Mouse (Mus musculus): ENCODE measurements around the gene Il23a. TPM values are rescaled to one million over a fixed set of nuclear protein-coding genes. Genes with fewer than 3 reads are reported as not detected.
A peak's percentile ranks its signal among the peaks of the same experiment; 100 is the strongest.

Gene Il23a
- 0.20 and 0.29 TPM in 2 replicates for polyA plus RNA-seq (2014; fragmentation: Nextera tagmentation; extraction: Ambion mirVana)

- peaks cover 6% of the 10 kb centered on the region; the same call in 1 of the 2 replicates for H3K4me1 ChIP-seq (ENCODE audit: control insufficient read depth, insufficient read depth, low read length)
- H3K9ac ChIP-seq (ENCODE audit: low read depth, low read length), result peak within 1 kb of the TSS; percentile 26; the same call in 1 of the 2 replicates
- DNase-seq (ENCODE audit: low spot score) (no peak), ATAC-seq (ENCODE audit: low read depth) (no peak)
- H3K27ac ChIP-seq (replicated peaks; ENCODE audit: low read depth, low read length), result no peak within 1 kb of the TSS
- no peak within 1 kb of the TSS for H3K4me2 ChIP-seq (ENCODE audit: low read depth, low read length)
- no peaks in the 10 kb centered on the region for H3K36me3 ChIP-seq (ENCODE audit: control insufficient read depth, insufficient read depth, low read length)
- 79% methylated on average over 11 of the region's 11 CpGs for WGBS
- H3K4me3 ChIP-seq (ENCODE audit: low read depth, low read length), result no peak within 1 kb of the TSS
- no peaks in the 10 kb centered on the region for H3K27me3 ChIP-seq (replicated peaks; ENCODE audit: control insufficient read depth, insufficient read depth, low read length)
- H3K9me3 ChIP-seq (ENCODE audit: control insufficient read depth, low read length), result no peaks in the 10 kb centered on the region
Observed at GRCm38 (mm10) chr10:128298702-128299171, at the start of gene Il23a. TSS of gene Il23a (minus strand) at chr10:128298752.

- H3K9ac ChIP-seq (ENCODE audit: low read depth, low read length), result no peak overlapping the region
- ATAC-seq (ENCODE audit: low read depth) (no peak), DNase-seq (ENCODE audit: low spot score) (no peak)
- H3K27ac ChIP-seq (replicated peaks; ENCODE audit: low read depth, low read length), result no peak overlapping the region
- peaks cover 3% of the 10 kb centered on the region; the same call in 1 of the 2 replicates for H3K4me1 ChIP-seq (ENCODE audit: control insufficient read depth, insufficient read depth, low read length)
- no peaks in the 10 kb centered on the region for H3K9me3 ChIP-seq (ENCODE audit: control insufficient read depth, low read length)
- H3K4me2 ChIP-seq (ENCODE audit: low read depth, low read length), result no peak overlapping the region
- no peak overlapping the region for H3K4me3 ChIP-seq (ENCODE audit: low read depth, low read length)
- 92% methylated on average over 8 of the region's 8 CpGs for WGBS
- no peaks in the 10 kb centered on the region for H3K27me3 ChIP-seq (replicated peaks; ENCODE audit: control insufficient read depth, insufficient read depth, low read length)
- H3K36me3 ChIP-seq (ENCODE audit: control insufficient read depth, insufficient read depth, low read length), result peaks cover 30% of the 10 kb centered on the region
Observed at GRCm38 (mm10) chr10:128347541-128347940, 49.0 kb upstream of the Il23a start.

- peak overlapping the region; percentile 74 for H3K27ac ChIP-seq (replicated peaks; ENCODE audit: low read depth, low read length)
- no peaks in the 10 kb centered on the region for H3K9me3 ChIP-seq (ENCODE audit: control insufficient read depth, low read length)
- no peaks in the 10 kb centered on the region for H3K27me3 ChIP-seq (replicated peaks; ENCODE audit: control insufficient read depth, insufficient read depth, low read length)
- H3K36me3 ChIP-seq (ENCODE audit: control insufficient read depth, insufficient read depth, low read length), result peaks cover 3% of the 10 kb centered on the region; the same call in 1 of the 2 replicates
- DNase-seq (ENCODE audit: low spot score), result peak; percentile 94
- no peak overlapping the region for H3K4me3 ChIP-seq (ENCODE audit: low read depth, low read length)
- H3K4me1 ChIP-seq (ENCODE audit: control insufficient read depth, insufficient read depth, low read length), result peaks cover 3% of the 10 kb centered on the region; the same call in 1 of the 2 replicates
- 39% methylated on average over 7 of the region's 7 CpGs for WGBS
- H3K9ac ChIP-seq (ENCODE audit: low read depth, low read length), result no peak overlapping the region
- ATAC-seq (ENCODE audit: low read depth), result peak; percentile 83
- H3K4me2 ChIP-seq (ENCODE audit: low read depth, low read length), result peak overlapping the region; percentile 20
Observed at GRCm38 (mm10) chr10:128344568-128345275, 46.2 kb upstream of the Il23a start.

GRCm38 (mm10) chr10:128343436-128343835 is 44.9 kb upstream of the Il23a start:
- Histone ChIP-seq H3K27ac (replicated peaks; ENCODE audit: low read depth, low read length) (no peak overlapping the region), H3K4me2 (ENCODE audit: low read depth, low read length) (no peak overlapping the region), H3K27me3 (replicated peaks; ENCODE audit: control insufficient read depth, insufficient read depth, low read length) (no peaks in the 10 kb centered on the region), H3K9ac (ENCODE audit: low read depth, low read length) (no peak overlapping the region), H3K4me1 (ENCODE audit: control insufficient read depth, insufficient read depth, low read length) (peaks cover 12% of the 10 kb centered on the region; the same call in 1 of the 2 replicates), H3K4me3 (ENCODE audit: low read depth, low read length) (no peak overlapping the region), H3K9me3 (ENCODE audit: control insufficient read depth, low read length) (no peaks in the 10 kb centered on the region), H3K36me3 (ENCODE audit: control insufficient read depth, insufficient read depth, low read length) (no peaks in the 10 kb centered on the region)
- no peak for ATAC-seq (ENCODE audit: low read depth)
- no peak for DNase-seq (ENCODE audit: low spot score)
- 91% methylated on average over 1 of the region's 1 CpGs for WGBS

GRCm38 (mm10) chr10:128340257-128340656 is 41.7 kb upstream of the Il23a start:
- Histone ChIP-seq H3K4me2 (ENCODE audit: low read depth, low read length) (no peak overlapping the region), H3K4me3 (ENCODE audit: low read depth, low read length) (no peak overlapping the region), H3K36me3 (ENCODE audit: control insufficient read depth, insufficient read depth, low read length) (no peaks in the 10 kb centered on the region), H3K9ac (ENCODE audit: low read depth, low read length) (no peak overlapping the region), H3K4me1 (ENCODE audit: control insufficient read depth, insufficient read depth, low read length) (0 out of 2 replicates have a peak, but pooled peaks cover 13% of the 10 kb centered on the region), H3K27ac (replicated peaks; ENCODE audit: low read depth, low read length) (no peak overlapping the region), H3K9me3 (ENCODE audit: control insufficient read depth, low read length) (no peaks in the 10 kb centered on the region), H3K27me3 (replicated peaks; ENCODE audit: control insufficient read depth, insufficient read depth, low read length) (no peaks in the 10 kb centered on the region)
- ATAC-seq (ENCODE audit: low read depth) (no peak), DNase-seq (ENCODE audit: low spot score) (no peak)
- 88% methylated on average over 2 of the region's 2 CpGs for WGBS

GRCm38 (mm10) chr10:128338948-128339347 is 40.4 kb upstream of the Il23a start:
- H3K9ac ChIP-seq (ENCODE audit: low read depth, low read length), result peak overlapping the region; percentile 20; the same call in 1 of the 2 replicates
- no peak overlapping the region for H3K27ac ChIP-seq (replicated peaks; ENCODE audit: low read depth, low read length)
- WGBS, result 68% methylated on average over 2 of the region's 2 CpGs
- DNase-seq (ENCODE audit: low spot score) (no peak), ATAC-seq (ENCODE audit: low read depth) (no peak)
- no peaks in the 10 kb centered on the region for H3K27me3 ChIP-seq (replicated peaks; ENCODE audit: control insufficient read depth, insufficient read depth, low read length)
- peak overlapping the region; percentile 62 for H3K4me2 ChIP-seq (ENCODE audit: low read depth, low read length)
- H3K36me3 ChIP-seq (ENCODE audit: control insufficient read depth, insufficient read depth, low read length), result no peaks in the 10 kb centered on the region
- 0 out of 2 replicates have a peak, but pooled peaks cover 10% of the 10 kb centered on the region for H3K4me1 ChIP-seq (ENCODE audit: control insufficient read depth, insufficient read depth, low read length)
- H3K9me3 ChIP-seq (ENCODE audit: control insufficient read depth, low read length), result no peaks in the 10 kb centered on the region
- H3K4me3 ChIP-seq (ENCODE audit: low read depth, low read length), result peak overlapping the region; percentile 68

GRCm38 (mm10) chr10:128338415-128338814 is 39.9 kb upstream of the Il23a start:
- H3K36me3 ChIP-seq (ENCODE audit: control insufficient read depth, insufficient read depth, low read length), result no peaks in the 10 kb centered on the region
- no peaks in the 10 kb centered on the region for H3K9me3 ChIP-seq (ENCODE audit: control insufficient read depth, low read length)
- H3K9ac ChIP-seq (ENCODE audit: low read depth, low read length), result peak overlapping the region; percentile 77
- ATAC-seq (ENCODE audit: low read depth), result no peak
- H3K4me3 ChIP-seq (ENCODE audit: low read depth, low read length), result peak overlapping the region; percentile 68
- no peaks in the 10 kb centered on the region for H3K27me3 ChIP-seq (replicated peaks; ENCODE audit: control insufficient read depth, insufficient read depth, low read length)
- H3K4me2 ChIP-seq (ENCODE audit: low read depth, low read length), result peak overlapping the region; percentile 62
- H3K27ac ChIP-seq (replicated peaks; ENCODE audit: low read depth, low read length), result peak overlapping the region; percentile 84; the same call in 1 of the 2 replicates
- H3K4me1 ChIP-seq (ENCODE audit: control insufficient read depth, insufficient read depth, low read length), result 0 out of 2 replicates have a peak, but pooled peaks cover 10% of the 10 kb centered on the region
- no peak for DNase-seq (ENCODE audit: low spot score)
- WGBS, result 17% methylated on average over 5 of the region's 5 CpGs

GRCm38 (mm10) chr10:128337306-128338181 is 39.0 kb upstream of the Il23a start, which contains the start of gene Cs:
TSS of gene Cs (plus strand) at chr10:128337734.
- peak within 1 kb of the TSS; percentile 84 for H3K27ac ChIP-seq (replicated peaks; ENCODE audit: low read depth, low read length)
- DNase-seq (ENCODE audit: low spot score) (peak; percentile 99), ATAC-seq (ENCODE audit: low read depth) (peak; percentile 98)
- peak within 1 kb of the TSS; percentile 68 for H3K4me2 ChIP-seq (ENCODE audit: low read depth, low read length)
- no peaks in the 10 kb centered on the region for H3K27me3 ChIP-seq (replicated peaks; ENCODE audit: control insufficient read depth, insufficient read depth, low read length)
- under 1% methylated on average over 51 of the region's 61 CpGs for WGBS
- 0 out of 2 replicates have a peak, but pooled peaks cover 10% of the 10 kb centered on the region for H3K4me1 ChIP-seq (ENCODE audit: control insufficient read depth, insufficient read depth, low read length)
- H3K4me3 ChIP-seq (ENCODE audit: low read depth, low read length), result peak within 1 kb of the TSS; percentile 68
- no peaks in the 10 kb centered on the region for H3K9me3 ChIP-seq (ENCODE audit: control insufficient read depth, low read length)
- peak within 1 kb of the TSS; percentile 77 for H3K9ac ChIP-seq (ENCODE audit: low read depth, low read length)
- H3K36me3 ChIP-seq (ENCODE audit: control insufficient read depth, insufficient read depth, low read length), result no peaks in the 10 kb centered on the region

All from embryonic facial prominence, embryonic 14.5 days (tissue).